Mouse (Mus musculus) MEL (cell line): ENCODE data around the gene Fgfr2. TPM values are rescaled to one million over a fixed set of nuclear protein-coding genes. Genes with fewer than 3 reads are reported as not detected.

Experiments used
- DNase-seq: peaks from one replicate; pipeline ENCODE4 v3.0.0; 2011; ENCODE audit warnings: low read depth, low spot score
- H3K27ac ChIP-seq: 2 replicates; pipeline ENCODE4 v1.5.1; 2012; ENCODE audit warnings: low read depth, mild to moderate bottlenecking, control low read depth, low read length, moderate library complexity; ENCODE audit not compliant: control insufficient read depth
- H3K27me3 ChIP-seq, 2 experiments: fragments of 150-350 bp in 1 of 2; sonication (generic) in 1 of 2; 2 replicates each; pipeline ENCODE4 v1.6.1; 2012; ENCODE audit warnings: low read length in 2 of 2, mild to moderate bottlenecking in 2 of 2, improper control_type of control experiment in 1 of 2, moderate library complexity in 1 of 2; ENCODE audit not compliant: insufficient read depth in 2 of 2, control insufficient read depth in 1 of 2
- H3K36me3 ChIP-seq, 2 experiments: 2 replicates each; pipeline ENCODE4 v1.6.1; 2012 to 2014; ENCODE audit warnings: low read length in 2 of 2, improper control_type of control experiment in 1 of 2, inconsistent platforms in 1 of 2, mild to moderate bottlenecking in 1 of 2; ENCODE audit not compliant: insufficient read depth in 2 of 2, control insufficient read depth in 1 of 2
- H3K4me1 ChIP-seq, 2 experiments: fragments of 150-350 bp in 1 of 2; sonication (generic) in 1 of 2; 2 replicates each; pipeline ENCODE4 v1.6.1; 2012; ENCODE audit warnings: low read length in 2 of 2, improper control_type of control experiment in 1 of 2, mild to moderate bottlenecking in 1 of 2; ENCODE audit not compliant: insufficient read depth in 2 of 2, control insufficient read depth in 1 of 2
- H3K4me3 ChIP-seq, 2 experiments: fragments of 150-350 bp in 1 of 2; sonication (generic) in 1 of 2; 2 replicates each; pipeline ENCODE4 v1.5.1; 2012; ENCODE audit warnings: low read depth in 2 of 2, low read length in 2 of 2, mild to moderate bottlenecking in 2 of 2, moderate library complexity in 2 of 2, control low read depth in 1 of 2, improper control_type of control experiment in 1 of 2; ENCODE audit not compliant: control insufficient read depth in 1 of 2, insufficient read depth in 1 of 2
- H3K79me2 ChIP-seq: 2 replicates; pipeline ENCODE4 v1.6.1; 2012; ENCODE audit warnings: mild to moderate bottlenecking, low read length, moderate library complexity; ENCODE audit not compliant: control insufficient read depth, poor library complexity, insufficient read depth
- H3K9ac ChIP-seq: 2 replicates; pipeline ENCODE4 v1.6.1; 2012; ENCODE audit warnings: low read depth, mild to moderate bottlenecking, control low read depth, low read length, moderate library complexity; ENCODE audit not compliant: control insufficient read depth, poor library complexity, severe bottlenecking
- H3K9me3 ChIP-seq: fragments of 150-350 bp; sonication (generic); replicated peaks from 2 replicates; pipeline ENCODE4 v1.6.1; 2012; ENCODE audit warnings: mild to moderate bottlenecking, low read length, improper control_type of control experiment, moderate library complexity; ENCODE audit not compliant: insufficient read depth
- BHLHE40 ChIP-seq: IDR thresholded peaks from 2 replicates; pipeline ENCODE4 v1.6.1; 2012; ENCODE audit warnings: low read depth, mild to moderate bottlenecking, inconsistent platforms, low read length, improper control_type of control experiment, borderline replicate concordance
- CHD1 ChIP-seq: IDR thresholded peaks from 2 replicates; pipeline ENCODE4 v1.6.1; 2012; ENCODE audit warnings: low read depth, mild to moderate bottlenecking, inconsistent platforms, low read length, improper control_type of control experiment
- E2F4 ChIP-seq: IDR thresholded peaks from 2 replicates; pipeline ENCODE4 v1.6.1; 2011; ENCODE audit warnings: low read depth, low read length, improper control_type of control experiment, borderline replicate concordance
- ELF1 ChIP-seq: IDR thresholded peaks from 2 replicates; pipeline ENCODE4 v1.6.1; 2014; ENCODE audit warnings: low read depth, mild to moderate bottlenecking, inconsistent platforms, low read length, improper control_type of control experiment, moderate library complexity
- EP300 ChIP-seq, 2 experiments: IDR thresholded peaks; 2 replicates each; pipeline ENCODE4 v1.6.1; 2011; ENCODE audit warnings: improper control_type of control experiment in 2 of 2, low read length in 2 of 2, low read depth in 1 of 2, mild to moderate bottlenecking in 1 of 2
- ETS1 ChIP-seq: IDR thresholded peaks from 2 replicates; pipeline ENCODE4 v1.6.1; 2012; ENCODE audit warnings: low read depth, mild to moderate bottlenecking, inconsistent platforms, low read length, improper control_type of control experiment, moderate library complexity
- HCFC1 ChIP-seq: IDR thresholded peaks from 2 replicates; pipeline ENCODE4 v1.6.1; 2012; ENCODE audit warnings: low read depth, mild to moderate bottlenecking, inconsistent platforms, low read length, improper control_type of control experiment, moderate library complexity
- JUND ChIP-seq: IDR thresholded peaks from 2 replicates; pipeline ENCODE4 v1.6.1; 2011; ENCODE audit warnings: low read depth, mild to moderate bottlenecking, improper control_type of control experiment, low read length
- KAT2A ChIP-seq: conservative IDR thresholded peaks from 2 replicates; pipeline ENCODE4 v1.6.1; 2012; ENCODE audit warnings: low read depth, low read length, improper control_type of control experiment, inconsistent platforms
- MAFK ChIP-seq: IDR thresholded peaks from 2 replicates; pipeline ENCODE4 v1.6.1; 2011; ENCODE audit warnings: low read depth, mild to moderate bottlenecking, low read length, improper control_type of control experiment, borderline replicate concordance
- MAX ChIP-seq: IDR thresholded peaks from 2 replicates; pipeline ENCODE4 v1.6.1; 2011; ENCODE audit warnings: low read length, improper control_type of control experiment
- MEF2A ChIP-seq: IDR thresholded peaks from 2 replicates; pipeline ENCODE4 v1.6.1; 2014; ENCODE audit warnings: low read depth, mild to moderate bottlenecking, inconsistent platforms, low read length, improper control_type of control experiment; ENCODE audit not compliant: poor library complexity, insufficient replicate concordance, severe bottlenecking; ENCODE audit errors: extremely low read depth
- MXI1 ChIP-seq: IDR thresholded peaks from 2 replicates; pipeline ENCODE4 v1.6.1; 2011; ENCODE audit warnings: mild to moderate bottlenecking, low read depth, low read length, improper control_type of control experiment
- MYB ChIP-seq: IDR thresholded peaks from 2 replicates; pipeline ENCODE4 v1.6.1; 2011; ENCODE audit warnings: mild to moderate bottlenecking, low read depth, low read length, improper control_type of control experiment
- MYC ChIP-seq: IDR thresholded peaks from 2 replicates; pipeline ENCODE4 v1.6.1; 2011; ENCODE audit warnings: low read depth, mild to moderate bottlenecking, low read length, improper control_type of control experiment, moderate library complexity
- NELFE ChIP-seq: IDR thresholded peaks from 2 replicates; pipeline ENCODE4 v1.6.1; 2011; ENCODE audit warnings: low read depth, low read length, improper control_type of control experiment
- NRF1 ChIP-seq: IDR thresholded peaks from 2 replicates; pipeline ENCODE4 v1.6.1; 2014; ENCODE audit warnings: low read depth, mild to moderate bottlenecking, inconsistent platforms, low read length, improper control_type of control experiment, moderate library complexity; ENCODE audit not compliant: poor library complexity, insufficient read depth, severe bottlenecking
- POLR2AphosphoS2 ChIP-seq: IDR thresholded peaks from 2 replicates; pipeline ENCODE4 v1.6.1; 2011; ENCODE audit warnings: low read length, improper control_type of control experiment
- POLR2AphosphoS5 ChIP-seq: IDR thresholded peaks from 2 replicates; pipeline ENCODE4 v1.6.1; 2012; ENCODE audit warnings: low read depth, borderline replicate concordance, mild to moderate bottlenecking, inconsistent platforms, low read length, moderate library complexity, mixed read lengths
- RCOR1 ChIP-seq: IDR thresholded peaks from 2 replicates; pipeline ENCODE4 v1.6.1; 2012; ENCODE audit warnings: low read depth, mild to moderate bottlenecking, inconsistent platforms, low read length, improper control_type of control experiment
- SIN3A ChIP-seq: IDR thresholded peaks from 2 replicates; pipeline ENCODE4 v1.6.1; 2012; ENCODE audit warnings: low read length, improper control_type of control experiment, inconsistent platforms
- SMC3 ChIP-seq: IDR thresholded peaks from 2 replicates; pipeline ENCODE4 v1.6.1; 2011; ENCODE audit warnings: low read depth, low read length, improper control_type of control experiment
- TAL1 ChIP-seq: IDR thresholded peaks from 2 replicates; pipeline ENCODE4 v1.6.1; 2012; ENCODE audit warnings: mild to moderate bottlenecking, inconsistent platforms, low read length, moderate library complexity, mixed read lengths
- TBP ChIP-seq: IDR thresholded peaks from 2 replicates; pipeline ENCODE4 v1.8.0; 2011; ENCODE audit warnings: low read depth, low read length, improper control_type of control experiment
- TCF12 ChIP-seq: IDR thresholded peaks from 2 replicates; pipeline ENCODE4 v1.6.1; 2014; ENCODE audit warnings: low read depth, mild to moderate bottlenecking, inconsistent platforms, low read length, improper control_type of control experiment, moderate library complexity
- UBTF ChIP-seq: IDR thresholded peaks from 2 replicates; pipeline ENCODE4 v1.6.1; 2012; ENCODE audit warnings: low read depth, mild to moderate bottlenecking, inconsistent platforms, low read length, improper control_type of control experiment, moderate library complexity, borderline replicate concordance; ENCODE audit not compliant: insufficient read depth
- USF1 ChIP-seq: IDR thresholded peaks from 2 replicates; pipeline ENCODE4 v1.6.1; 2014; ENCODE audit warnings: low read depth, mild to moderate bottlenecking, inconsistent platforms, low read length, improper control_type of control experiment, moderate library complexity
- USF2 ChIP-seq, 2 experiments: IDR thresholded peaks; 2 replicates each; pipeline ENCODE4 v1.6.1; 2011 to 2012; ENCODE audit warnings: improper control_type of control experiment in 2 of 2, low read length in 2 of 2, borderline replicate concordance in 1 of 2, inconsistent platforms in 1 of 2, low read depth in 1 of 2, mild to moderate bottlenecking in 1 of 2; ENCODE audit not compliant: insufficient read depth in 1 of 2
- ZC3H11A ChIP-seq: IDR thresholded peaks from 2 replicates; pipeline ENCODE4 v1.6.1; 2012; ENCODE audit warnings: low read depth, mild to moderate bottlenecking, inconsistent platforms, low read length, improper control_type of control experiment
- ZMIZ1 ChIP-seq: IDR thresholded peaks from 2 replicates; pipeline ENCODE4 v1.6.1; 2012; ENCODE audit warnings: low read depth, mild to moderate bottlenecking, inconsistent platforms, low read length, improper control_type of control experiment, moderate library complexity
- ZNF384 ChIP-seq: IDR thresholded peaks from 2 replicates; pipeline ENCODE4 v1.6.1; 2012; ENCODE audit warnings: low read depth, mild to moderate bottlenecking, inconsistent platforms, low read length, improper control_type of control experiment
- polyA plus RNA-seq, 2 experiments: library from polyadenylated mRNA; stranded (reverse) in 1 of 2; unstranded in 1 of 2; fragments of >175 nt in 1 of 2; fragments of >200 nt in 1 of 2; gene quantifications; 2 replicates each; pipeline versions ENCODE4 v1.2.1 to v1.2.4; 2012; ENCODE audit warnings: low replicate concordance in 2 of 2, low read depth in 1 of 2; ENCODE audit not compliant: insufficient read length in 2 of 2, insufficient read depth in 1 of 2, missing spikeins in 1 of 2
- total RNA-seq: library from RNA; depleted of rRNA; stranded (reverse); fragments of 300-350 nt; gene quantifications from 2 replicates; pipeline ENCODE4 v1.2.3, GENCODE M21; 2012

Fgfr2 gene
- total and polyA plus RNA-seq, 3 experiments: not detected

- TF ChIP-seq MEF2A (no peak), MAFK (no peak), ZNF384 (no peak), ELF1 (no peak), ETS1 (0 out of 2 replicates have a peak, but pooled peaks have one; percentile 35), RCOR1 (peak; percentile 62), KAT2A (no peak), MYB (no peak), POLR2AphosphoS5 (no peak), MXI1 (0 out of 2 replicates have a peak, but pooled peaks have one; percentile 29)
Observed at GRCm38 (mm10) chr7:132367344-132367743, 755.8 kb downstream of the Fgfr2 start (continued).

DNA sequence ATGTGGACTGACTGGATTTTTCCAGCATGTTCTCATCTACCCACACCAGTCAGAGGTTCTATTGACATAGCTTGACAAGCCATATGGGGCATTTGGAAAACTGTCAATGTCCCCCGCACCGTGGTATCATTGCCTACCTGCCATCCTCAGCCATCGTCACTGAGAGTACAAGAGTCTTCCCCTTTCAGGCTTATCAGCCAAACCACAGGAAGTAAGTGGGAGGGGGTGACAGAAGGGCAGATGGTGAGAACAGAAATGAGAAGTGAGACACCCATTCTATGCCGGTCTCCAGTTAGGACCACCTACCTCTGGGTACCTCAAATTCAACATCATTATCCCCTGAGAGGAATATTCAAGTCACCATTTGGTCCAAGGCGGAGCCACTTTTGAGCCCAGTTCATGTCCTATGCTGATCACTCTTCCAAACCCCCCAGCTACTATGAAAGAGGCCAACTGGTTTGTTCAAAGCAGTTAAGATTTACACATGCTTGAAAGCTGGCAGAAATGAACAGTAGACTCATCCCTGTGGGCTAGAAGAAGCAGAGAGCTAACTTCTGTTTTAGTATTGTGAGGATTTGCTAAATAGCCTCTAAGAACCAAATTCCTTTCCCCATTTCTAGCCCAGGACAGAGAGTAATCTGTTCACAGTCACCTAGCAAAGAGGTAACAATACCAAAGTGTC, 757.3 kb downstream of the Fgfr2 start:
- H3K9ac ChIP-seq: peak overlapping the region; percentile 52
- DNase-seq: peak; percentile 91
- no peaks in the 10 kb centered on the region for H3K79me2 ChIP-seq
- H3K4me1 ChIP-seq: peaks cover 21 to 42% of the 10 kb centered on the region in 2 experiments
- peak overlapping the region; percentile 94 for H3K27ac ChIP-seq
- peaks cover 15 to 51% of the 10 kb centered on the region in 2 experiments for H3K36me3 ChIP-seq
- no peak overlapping the region for H3K4me3 ChIP-seq
- no peaks in the 10 kb centered on the region for H3K9me3 ChIP-seq
- H3K27me3 ChIP-seq: no peaks in the 10 kb centered on the region
- no peak for TF ChIP-seq E2F4
- TF ChIP-seq MAX: no peak
- TF ChIP-seq ETS1: peak; percentile 95
- TF ChIP-seq NELFE: peak; percentile 43
- peak; percentile 85 for TF ChIP-seq MXI1
- peak; percentile 52 for TF ChIP-seq TBP
- TF ChIP-seq USF1: no peak
- TF ChIP-seq HCFC1: peak; percentile 25; the same call in 1 of the 2 replicates
- peak; percentile 81; the same call in 1 of the 2 replicates for TF ChIP-seq MYC
- no peak for TF ChIP-seq NRF1
- no peak for TF ChIP-seq MEF2A
- peak; percentile 29; the same call in 1 of the 2 replicates for TF ChIP-seq BHLHE40
- TF ChIP-seq ZNF384: no peak
- TF ChIP-seq MAFK: peak; percentile 55; the same call in 1 of the 2 replicates
- no peak for TF ChIP-seq ELF1
- TF ChIP-seq TCF12: peak; percentile 90
- no peak for TF ChIP-seq ZC3H11A
- peak; percentile 83 for TF ChIP-seq POLR2AphosphoS2
- 0 out of 2 replicates have a peak, but pooled peaks have one; percentile 64 for TF ChIP-seq JUND
- TF ChIP-seq CHD1: no peak
- peak; percentile 82 for TF ChIP-seq TAL1
- TF ChIP-seq SIN3A: peak; percentile 98
- TF ChIP-seq USF2 (IDR thresholded peaks at IDR 0.05; ENCODE audit: borderline replicate concordance in 1 of 2, insufficient read depth in 1 of 2, low read depth in 1 of 2, low read length in 2 of 2): no peak
- TF ChIP-seq KAT2A: no peak
- TF ChIP-seq EP300 (IDR thresholded peaks at IDR 0.05; ENCODE audit: low read depth in 1 of 2, low read length in 2 of 2): peak; percentile 96
- TF ChIP-seq ZMIZ1: peak; percentile 55; the same call in 1 of the 2 replicates
- TF ChIP-seq MYB: peak; percentile 65
- no peak for TF ChIP-seq UBTF
- no peak for TF ChIP-seq SMC3
